Mouse (Mus musculus) erythroblast, embryonic 14.5 days (primary cell): ENCODE data around the gene Ehd1.

Experiments
- GATA1 ChIP-seq: IDR thresholded peaks from 2 replicates; pipeline ENCODE4 v1.6.1; 2012; ENCODE audit warnings: low read length, inconsistent platforms, mixed read lengths
- TAL1 ChIP-seq: IDR thresholded peaks from 3 replicates; pipeline ENCODE4 v1.6.1; 2012; ENCODE audit warnings: low read length, inconsistent platforms, mixed read lengths

DNA sequence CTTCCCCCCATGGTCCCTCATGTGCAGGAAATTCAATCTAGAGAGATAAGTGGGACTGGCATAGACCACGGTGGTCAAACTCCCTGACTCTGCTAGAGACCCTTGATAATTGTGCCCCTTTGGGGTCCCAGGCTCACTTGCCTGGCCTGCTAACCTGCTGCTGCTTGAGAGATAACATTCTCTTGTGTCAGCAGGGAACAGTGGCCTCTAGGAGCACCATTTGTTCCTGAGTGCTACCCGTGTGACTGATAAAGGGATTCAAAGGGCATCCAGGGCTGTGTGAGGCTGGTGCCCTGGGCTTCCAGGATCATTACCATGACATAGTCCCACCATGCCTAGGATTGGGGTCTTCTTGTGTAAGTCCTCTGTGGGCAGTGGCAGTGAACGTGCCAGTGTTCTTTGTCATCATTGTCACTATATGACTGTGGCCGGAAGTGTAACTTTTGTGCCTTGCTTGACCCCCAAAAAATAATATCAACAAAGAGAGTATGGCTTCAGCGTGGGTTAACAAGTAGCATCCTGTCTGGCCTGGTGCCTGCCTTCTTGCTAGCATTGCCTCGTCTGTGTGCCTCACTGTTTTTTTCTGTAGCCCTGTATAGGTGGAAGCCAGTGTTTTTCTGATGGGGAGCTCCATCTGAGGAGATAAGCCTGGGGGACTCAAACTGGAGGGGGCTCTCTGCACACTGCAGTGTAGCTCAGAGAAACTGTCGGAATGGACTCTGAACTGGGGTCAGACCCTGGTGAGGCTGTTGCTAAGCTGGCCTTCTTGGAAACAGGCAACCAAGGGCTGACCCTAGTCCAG lies 9.3 kb downstream of the Ehd1 start:
- no peak for TF ChIP-seq TAL1
- TF ChIP-seq GATA1: no peak
